Comparison of ENCODE assay signal across 8 mouse cellular contexts in genomic region chr17:27120561-27121024, GRCm38 (mm10). TPM values are rescaled to one million over a fixed set of nuclear protein-coding genes. Genes with fewer than 3 reads are reported as not detected.
DNase-seq lines count a peak whose midpoint lies in the region; ATAC-seq lines count a peak whose summit lies in the region.

No protein-coding gene starts in this region.

- H3K36me3 ChIP-seq in forebrain, embryonic 14.5 days (ENCODE audit: control insufficient read depth, insufficient read depth, low read length), result peaks cover 25% of the 10 kb centered on the region
- peaks cover 31% of the 10 kb centered on the region for H3K36me3 ChIP-seq in midbrain, embryonic 13.5 days

- H3K9ac ChIP-seq in forebrain, embryonic 14.5 days (ENCODE audit: low read length), result no peak overlapping the region
- 0 out of 2 replicates have a peak overlapping the region, but pooled peaks have one; percentile 32 for H3K9ac ChIP-seq in midbrain, embryonic 13.5 days (replicated peaks)

- H3K4me2 ChIP-seq in forebrain, embryonic 14.5 days (ENCODE audit: low read length), result peak overlapping the region; percentile 23; the same call in 1 of the 2 replicates
- H3K4me2 ChIP-seq in midbrain, embryonic 13.5 days (replicated peaks), result peak overlapping the region; percentile 25

- ATAC-seq in CD4-positive, CD25-positive, alpha-beta regulatory T cell, adult 4 months, result no peak
- peak; percentile 54 for ATAC-seq in forebrain, embryonic 14.5 days
- ATAC-seq in midbrain, embryonic 13.5 days, result no peak; the same call in 1 of the 2 replicates

- H3K27ac ChIP-seq in forebrain, embryonic 14.5 days (ENCODE audit: low read depth, low read length), result peak overlapping the region; percentile 27; the same call in 1 of the 2 replicates
- peak overlapping the region; percentile 56; the same call in 1 of the 2 replicates for H3K27ac ChIP-seq in midbrain, embryonic 13.5 days

- no peak overlapping the region for H3K4me3 ChIP-seq in forebrain, embryonic 14.5 days (ENCODE audit: low read depth, low read length)
- no peak overlapping the region for H3K4me3 ChIP-seq in midbrain, embryonic 13.5 days (replicated peaks)

- no peaks in the 10 kb centered on the region for H3K9me3 ChIP-seq in forebrain, embryonic 14.5 days (replicated peaks; ENCODE audit: control insufficient read depth, low read length)
- no peaks in the 10 kb centered on the region for H3K9me3 ChIP-seq in midbrain, embryonic 13.5 days

- peaks cover 11% of the 10 kb centered on the region for H3K4me1 ChIP-seq in forebrain, embryonic 14.5 days (ENCODE audit: control insufficient read depth, insufficient read depth, low read length)
- peaks cover 25% of the 10 kb centered on the region for H3K4me1 ChIP-seq in midbrain, embryonic 13.5 days (replicated peaks)

- 3% methylated on average over 18 of the region's 18 CpGs for WGBS in forebrain, embryonic 14.5 days
- 5% methylated on average over 18 of the region's 18 CpGs for WGBS in midbrain, embryonic 13.5 days

- no peaks in the 10 kb centered on the region; the same call in 1 of the 2 replicates for H3K27me3 ChIP-seq in forebrain, embryonic 14.5 days (replicated peaks; ENCODE audit: control insufficient read depth, insufficient read depth, low read length)
- H3K27me3 ChIP-seq in midbrain, embryonic 13.5 days, result peaks cover 4% of the 10 kb centered on the region

- peak; percentile 54 for DNase-seq in CD4-positive, CD25-positive, alpha-beta regulatory T cell, adult 2 months (ENCODE audit: low read depth, low spot score)
- DNase-seq in cerebellum, adult 11 months, result peak; percentile 98
- DNase-seq in forebrain, embryonic 14.5 days (ENCODE audit: low spot score), result peak; percentile 76
- peak; percentile 87 for DNase-seq in heart, postnatal 4 days
- DNase-seq in layer of hippocampus, postnatal 25 days (ENCODE audit: extremely low spot score in 1 of 2, low spot score in 1 of 2), result peak; percentile 55 to 74
- peak; percentile 44 for DNase-seq in skeletal muscle tissue, adult 2 months (ENCODE audit: low read depth, low spot score)

RNA-seq across cellular contexts. Expression of gene Uqcc2, which starts 13.1 kb away (rescaled TPM):
- polyA plus RNA-seq in CD4-positive, CD25-positive, alpha-beta regulatory T cell, adult 4 months (2017; shearing (Covaris generic)), result 100 to 1,000 TPM; 110 to 129 TPM
- polyA plus RNA-seq in forebrain, embryonic 14.5 days (2014; fragmentation: Nextera tagmentation; extraction: Ambion mirVana), result 360 and 385 TPM in 2 replicates
- total RNA-seq in heart, postnatal 4 days (2021), result 100 to 1,000 TPM; 256 to 274 TPM
- 100 to 1,000 TPM; 199 to 213 TPM for total RNA-seq in layer of hippocampus, postnatal 25 days (2021)
- polyA plus RNA-seq in midbrain, embryonic 13.5 days (2015; fragmentation: Nextera tagmentation; extraction: Ambion mirVana), result 356 and 378 TPM in 2 replicates

RNA-seq across cellular contexts. Expression of gene Ip6k3, which starts 47.0 kb away (rescaled TPM):
- not detected for polyA plus RNA-seq in CD4-positive, CD25-positive, alpha-beta regulatory T cell, adult 4 months (2017; shearing (Covaris generic))
- polyA plus RNA-seq in forebrain, embryonic 14.5 days (2014; fragmentation: Nextera tagmentation; extraction: Ambion mirVana), result 0.21 and 0.28 TPM in 2 replicates
- 1 to 10 TPM; 3.6 to 4.0 TPM for total RNA-seq in heart, postnatal 4 days (2021)
- under 1 TPM; 0.21 to 0.30 TPM for total RNA-seq in layer of hippocampus, postnatal 25 days (2021)
- 0.22 and 0.46 TPM in 2 replicates for polyA plus RNA-seq in midbrain, embryonic 13.5 days (2015; fragmentation: Nextera tagmentation; extraction: Ambion mirVana)

Comparison
In these comparisons a context has a peak if more than half of its experiments do, and no peak if none do; other contexts are left out.
1. DNase-seq: peak in every context shown above with its lines; median percentile 98 in cerebellum, adult 11 months; 87 in heart, postnatal 4 days; 76 in forebrain, embryonic 14.5 days; 64 in layer of hippocampus, postnatal 25 days; 54 in CD4-positive, CD25-positive, alpha-beta regulatory T cell, adult 2 months; 44 in skeletal muscle tissue, adult 2 months.